Mouse (Mus musculus) layer of hippocampus, adult 9-11 months (tissue): Measurements from ENCODE around the gene Cadm4.

ENCODE experiments used
- DNase-seq: peaks from one replicate; pipeline ENCODE4 v3.0.0; 2022

Cadm4 gene

DNA sequence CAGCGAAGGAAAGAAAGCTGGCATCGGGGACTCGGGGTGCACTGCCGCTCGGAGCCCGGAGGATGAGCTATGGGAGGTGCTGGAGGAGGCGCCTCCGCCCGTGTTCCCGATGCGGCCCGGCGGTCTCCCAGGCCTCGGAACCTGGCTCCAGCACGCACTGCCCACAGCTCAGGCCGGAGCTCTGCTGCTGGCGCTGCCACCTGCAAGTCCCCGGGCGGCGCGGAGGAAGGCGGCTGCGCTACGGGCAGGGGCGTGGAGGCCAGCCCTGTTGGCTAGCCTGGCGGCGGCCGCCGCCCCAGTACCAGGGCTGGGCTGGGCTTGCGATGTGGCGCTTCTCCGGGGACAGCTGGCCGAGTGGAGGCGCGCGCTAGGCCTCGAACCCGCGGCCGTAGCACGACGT is 52.0 kb downstream of the Cadm4 start:
- no peak for DNase-seq

DNA sequence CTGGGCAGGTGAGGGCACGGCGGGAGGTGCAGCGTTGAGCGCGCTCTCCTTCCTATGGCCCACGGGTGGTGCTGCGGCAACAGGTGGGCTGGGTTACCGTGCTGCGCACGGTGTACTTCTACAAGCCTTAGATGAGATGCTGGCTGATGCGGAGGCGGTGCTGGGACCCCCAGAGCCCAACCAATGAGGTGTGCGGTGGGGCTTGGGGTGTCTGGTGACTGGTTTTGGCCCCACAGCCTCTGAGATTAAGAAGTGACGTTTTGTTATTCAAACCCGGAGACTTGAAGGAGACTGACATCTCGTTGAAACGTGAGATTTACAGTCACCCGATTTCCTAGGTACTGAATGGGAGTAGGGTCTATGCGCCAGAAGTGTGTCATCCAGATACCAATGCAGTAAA is 52.5 kb downstream of the Cadm4 start:
- no peak for DNase-seq

GRCm38 (mm10) chr7:24537081-24537480 is 55.3 kb downstream of the Cadm4 start:
- DNase-seq, result no peak

DNA sequence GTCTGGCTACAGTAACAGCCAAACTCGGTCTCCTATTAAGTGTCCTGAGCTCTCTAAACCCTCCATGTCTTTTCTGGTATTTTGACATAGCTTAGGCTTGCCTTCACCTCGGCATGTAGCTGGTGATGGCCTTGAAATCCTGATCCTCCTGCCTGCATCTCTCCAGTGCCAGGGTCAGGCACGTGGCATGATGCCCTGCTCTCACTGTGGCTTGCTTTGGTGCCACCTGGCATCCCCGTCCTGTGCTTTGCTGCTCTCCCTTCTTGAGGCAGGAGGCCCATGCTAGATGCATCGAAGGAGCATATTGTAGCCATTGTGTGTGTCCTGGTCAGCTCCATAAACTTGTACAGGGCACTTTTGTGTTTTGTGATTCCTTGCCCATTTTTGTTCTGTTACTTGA is 55.8 kb downstream of the Cadm4 start:
- no peak for DNase-seq

- DNase-seq, result peak; percentile 44
Observed at GRCm38 (mm10) chr7:24538154-24538553, 56.3 kb downstream of the Cadm4 start.

GRCm38 (mm10) chr7:24538701-24539100 is 56.9 kb downstream of the Cadm4 start:
- no peak for DNase-seq

DNA sequence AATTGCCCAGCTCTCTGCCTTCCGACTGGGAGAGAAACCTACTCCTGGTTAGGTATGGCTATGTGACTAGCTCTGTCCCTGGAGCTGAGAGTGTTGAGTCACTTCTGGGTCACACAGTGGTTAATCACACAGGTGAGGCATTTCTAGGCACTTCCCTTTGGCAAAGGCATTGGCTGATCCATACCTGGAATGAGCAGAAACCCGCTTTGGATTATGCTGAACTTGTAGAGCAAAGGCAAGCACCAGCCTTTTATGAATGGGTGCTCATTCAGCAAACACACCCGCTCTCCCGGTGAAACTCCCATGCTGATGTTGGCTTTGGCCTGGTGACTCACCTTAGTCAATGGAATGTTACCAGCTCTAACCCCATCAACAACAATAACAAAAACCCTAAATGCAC is 57.9 kb downstream of the Cadm4 start:
- DNase-seq, result no peak

DNA sequence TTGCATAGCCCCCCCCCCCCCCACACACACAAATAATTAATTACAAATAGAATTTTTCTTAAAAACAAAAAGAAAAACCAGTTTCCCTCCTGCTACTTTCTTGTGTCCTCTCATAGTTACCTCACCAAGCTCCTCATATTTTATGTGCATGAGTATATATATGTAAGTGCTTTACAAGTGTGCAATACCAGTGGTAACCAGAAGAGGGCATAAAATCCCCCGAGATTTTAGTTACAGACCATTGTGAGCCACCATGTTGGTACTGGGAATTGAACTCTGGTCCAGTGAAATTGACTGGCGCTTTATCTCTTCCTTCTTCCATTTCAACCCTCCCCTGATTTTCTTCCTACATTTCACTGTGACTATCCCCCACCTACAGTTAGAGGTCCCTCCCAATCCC is 62.7 kb downstream of the Cadm4 start:
- no peak for DNase-seq

- no peak for DNase-seq
Observed at GRCm38 (mm10) chr7:24546068-24546614, 64.3 kb downstream of the Cadm4 start, which contains the start of the genes Pinlyp and Xrcc1. Gene Pinlyp (minus strand): TSS chr7:24546118. Gene Xrcc1 (plus strand): TSS chr7:24546289.

DNA sequence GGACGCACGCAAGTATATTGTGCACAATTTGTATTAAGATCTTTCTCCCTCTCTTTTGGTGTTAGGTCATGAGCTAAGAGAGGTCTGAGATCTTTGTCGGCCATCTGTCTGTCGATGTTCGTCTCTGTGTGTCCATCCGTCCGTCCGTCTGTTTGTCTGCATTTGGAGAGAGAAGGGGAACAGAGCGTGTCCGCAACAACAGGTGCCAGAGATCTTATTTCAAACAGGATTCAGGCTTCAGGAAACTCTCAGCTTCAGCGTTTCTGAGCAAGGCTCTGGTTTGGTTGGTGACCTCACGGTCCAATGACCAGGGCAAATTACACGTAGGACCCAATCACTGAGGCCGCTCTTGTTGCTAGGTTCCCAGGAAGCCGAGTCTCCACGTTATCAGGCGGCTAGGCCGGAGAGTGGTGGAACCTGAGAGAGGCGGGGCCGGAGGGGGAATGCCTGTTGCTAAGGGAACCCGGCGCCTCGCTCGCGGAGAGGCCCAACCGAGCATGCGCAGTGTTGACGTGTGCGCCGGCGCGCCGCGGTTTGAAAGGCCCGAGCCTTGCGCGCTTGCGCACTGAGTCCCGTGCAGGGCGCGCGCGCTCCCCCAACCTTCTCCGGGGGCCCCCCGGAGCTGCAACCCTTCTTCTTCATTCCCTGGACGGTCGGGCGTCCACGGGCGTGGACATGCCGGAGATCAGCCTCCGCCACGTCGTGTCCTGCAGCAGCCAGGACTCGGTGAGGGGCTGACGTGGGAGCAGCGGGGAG is 65.0 kb downstream of the Cadm4 start:
- peak; percentile 100 for DNase-seq

- no peak for DNase-seq
Observed at GRCm38 (mm10) chr7:24547534-24548036, 65.8 kb downstream of the Cadm4 start.

DNA sequence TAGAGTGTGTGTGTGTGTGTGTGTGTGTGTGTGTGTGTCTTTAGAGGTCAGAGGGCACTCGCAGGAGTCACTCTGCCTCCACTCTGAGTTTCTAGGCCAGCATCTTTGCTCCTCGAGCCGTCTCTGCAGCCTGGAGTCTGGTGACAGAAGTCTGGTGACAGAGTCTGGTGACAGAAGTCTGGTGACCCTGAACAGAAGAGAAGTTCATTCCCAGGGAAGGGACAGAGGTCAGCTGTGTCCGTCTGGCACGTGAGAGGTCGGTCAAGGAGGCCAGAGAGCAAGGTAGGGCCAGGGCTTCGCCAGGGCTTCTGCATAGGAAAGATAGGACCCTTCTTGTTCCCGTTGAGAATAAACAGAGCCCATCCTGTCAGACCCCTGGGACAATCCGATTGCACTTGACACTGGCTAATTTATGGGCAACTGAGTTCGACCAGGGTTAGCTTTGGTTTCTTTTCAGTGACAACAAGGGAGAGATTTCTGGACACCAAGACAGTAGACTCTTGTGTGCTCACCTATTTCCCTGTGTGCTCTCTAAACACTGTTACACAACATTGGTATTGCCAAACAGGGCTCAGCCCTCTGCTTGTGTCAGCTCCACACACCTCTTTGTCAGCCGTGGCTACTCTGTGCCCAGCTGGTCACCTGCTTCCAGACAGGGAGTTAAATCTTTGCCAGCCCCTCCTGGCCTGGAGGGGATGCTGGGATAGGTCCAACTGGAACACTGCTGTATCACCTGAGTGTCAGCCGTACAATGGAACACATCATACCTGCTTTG is 70.3 kb downstream of the Cadm4 start:
- DNase-seq, result no peak
